Mouse (Mus musculus) cerebellum, adult 11 months (tissue): Measurements from ENCODE around the gene Vmn2r113.
"Not testable (repeated sequence)": the region's sequence is repeated elsewhere in the genome, so short reads cannot be mapped to it uniquely, and the experiment has no call there.

ENCODE experiments used
- DNase-seq: peaks from one replicate; pipeline ENCODE4 v3.0.0; 2022

Gene Vmn2r113

DNA sequence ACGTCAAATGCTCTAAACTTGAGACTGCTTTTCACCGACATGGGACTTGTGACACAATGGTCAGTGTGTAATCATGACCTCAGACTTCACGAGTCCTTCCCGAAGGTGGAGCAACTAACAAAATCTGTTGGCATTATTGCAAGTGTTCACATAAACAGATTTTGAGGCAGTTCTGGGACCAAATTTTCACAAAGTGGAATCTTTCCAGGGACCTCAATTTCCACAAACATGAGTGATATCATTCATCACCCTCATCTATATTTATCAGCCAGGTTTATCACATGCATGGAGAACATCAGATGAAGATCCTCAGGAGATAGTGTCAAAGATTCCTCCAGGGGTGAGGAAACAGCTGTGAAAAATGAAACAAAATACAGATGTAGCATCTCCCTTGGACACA is at the start of gene Vmn2r113:
Vmn2r113 (plus strand) TSS at position 301 of the 400 bp plus-strand sequence.
- DNase-seq: not testable (repeated sequence)
